Mouse (Mus musculus): ENCODE results near the gene Adk. TPM values are rescaled to one million over a fixed set of nuclear protein-coding genes. Genes with fewer than 3 reads are reported as not detected.
A peak's percentile ranks its signal among the peaks of the same experiment; 100 is the strongest.

Gene Adk
- polyA plus RNA-seq, 1 experiment from 2014 or later, result 257 TPM

DNA sequence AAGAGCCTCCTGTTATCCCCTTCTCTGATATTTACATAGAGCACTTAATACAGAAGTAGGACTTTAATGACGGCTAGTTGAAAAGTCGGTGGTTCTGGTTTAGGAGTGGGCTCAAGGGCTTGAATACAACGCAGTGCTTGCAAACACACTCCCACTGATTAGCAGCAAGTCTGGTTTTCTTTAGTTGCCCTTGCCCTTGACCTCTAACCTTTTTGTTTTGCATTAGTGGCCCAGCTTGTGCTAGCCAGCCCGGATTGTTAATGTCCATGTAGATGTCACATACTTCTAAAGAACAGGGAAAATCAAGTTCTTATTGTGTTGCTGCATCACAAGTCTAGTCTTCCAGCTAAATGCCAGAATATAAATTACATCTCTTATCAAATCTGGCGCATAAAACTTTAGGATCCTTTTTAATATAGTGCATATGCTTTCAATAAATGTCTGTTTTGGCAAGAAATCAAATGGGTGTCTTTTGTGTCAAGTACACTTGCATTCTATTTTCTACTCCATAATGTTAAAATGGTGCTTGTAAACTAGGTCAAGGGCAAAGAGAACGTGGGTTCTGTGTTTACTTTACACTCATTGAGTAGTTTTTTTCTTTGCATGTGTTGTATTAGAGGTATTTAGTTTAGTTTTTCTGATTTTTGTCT is 296.4 kb downstream of the Adk start:
- H3K36me3 ChIP-seq, result peaks cover 4% of the 10 kb centered on the region; the same call in 1 of the 2 replicates
- WGBS, result 61% methylated on average over 6 of the region's 6 CpGs
- peaks cover 17% of the 10 kb centered on the region for H3K4me1 ChIP-seq (replicated peaks)
- no peak overlapping the region for H3K9ac ChIP-seq
- no peaks in the 10 kb centered on the region for H3K9me3 ChIP-seq (replicated peaks)
- H3K4me2 ChIP-seq, result no peak overlapping the region
- ATAC-seq (ENCODE audit: insufficient number of reproducible peaks, low FRiP score), result no peak
- H3K27ac ChIP-seq (ENCODE audit: poor library complexity, severe bottlenecking), result no peak overlapping the region
- H3K27me3 ChIP-seq (replicated peaks), result no peaks in the 10 kb centered on the region
- no peak overlapping the region for H3K4me3 ChIP-seq

DNA sequence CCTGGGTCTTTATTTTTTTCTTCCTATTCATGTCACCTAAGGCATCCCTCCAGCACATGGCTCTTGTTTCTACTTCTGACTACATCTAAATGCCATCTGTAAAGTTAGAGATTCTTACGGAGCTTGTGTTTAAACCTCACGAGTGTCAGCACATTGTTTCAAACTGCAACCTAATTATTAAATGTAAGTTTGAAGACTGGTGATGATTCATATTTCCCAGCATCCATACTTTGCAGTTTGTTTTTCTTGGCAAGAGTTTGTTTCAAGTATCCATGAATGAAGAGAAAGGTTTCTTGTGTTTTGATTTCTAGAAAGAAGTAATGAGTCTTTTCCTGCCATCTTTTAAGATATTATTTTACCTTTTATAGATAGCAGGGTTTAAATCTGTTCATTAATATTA is 299.3 kb downstream of the Adk start:
- H3K27me3 ChIP-seq (replicated peaks), result no peaks in the 10 kb centered on the region
- H3K4me1 ChIP-seq (replicated peaks), result peaks cover 17% of the 10 kb centered on the region
- no peak overlapping the region for H3K4me3 ChIP-seq
- whole genome bisulfite sequencing, result 69% methylated on average over 2 of the region's 2 CpGs
- H3K27ac ChIP-seq (ENCODE audit: poor library complexity, severe bottlenecking), result no peak overlapping the region
- H3K36me3 ChIP-seq, result no peaks in the 10 kb centered on the region
- H3K4me2 ChIP-seq, result no peak overlapping the region
- no peak for ATAC-seq (ENCODE audit: insufficient number of reproducible peaks, low FRiP score)
- H3K9ac ChIP-seq, result no peak overlapping the region
- no peaks in the 10 kb centered on the region for H3K9me3 ChIP-seq (replicated peaks)

DNA sequence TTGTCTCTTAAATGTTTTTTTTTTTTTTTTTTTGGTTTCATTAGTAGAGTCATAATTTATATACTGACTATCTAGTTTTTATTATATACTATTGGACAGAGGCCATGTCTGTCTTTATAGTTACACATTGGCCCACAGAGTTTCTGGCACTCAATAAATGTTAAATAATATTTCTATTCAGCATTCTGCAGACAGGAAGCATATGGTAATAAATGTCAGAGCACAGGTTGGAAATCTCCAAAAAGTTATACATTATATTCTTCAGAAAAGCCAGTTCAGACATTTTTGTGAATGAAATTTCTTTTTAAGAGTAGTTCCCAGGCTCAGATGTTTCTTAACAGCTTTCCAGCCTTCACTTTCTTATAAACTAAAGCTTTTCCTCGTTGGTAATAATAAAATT is 303.9 kb downstream of the Adk start:
- H3K27me3 ChIP-seq (replicated peaks), result no peaks in the 10 kb centered on the region
- ATAC-seq (ENCODE audit: insufficient number of reproducible peaks, low FRiP score), result no peak
- 0 out of 2 replicates have a peak, but pooled peaks cover 3% of the 10 kb centered on the region for H3K36me3 ChIP-seq
- H3K9me3 ChIP-seq (replicated peaks), result no peaks in the 10 kb centered on the region
- no peak overlapping the region for H3K9ac ChIP-seq
- H3K4me2 ChIP-seq, result no peak overlapping the region
- no peak overlapping the region for H3K27ac ChIP-seq (ENCODE audit: poor library complexity, severe bottlenecking)
- whole genome bisulfite sequencing, result 75% methylated on average over 1 of the region's 1 CpGs
- H3K4me3 ChIP-seq, result no peak overlapping the region
- peaks cover 6% of the 10 kb centered on the region; the same call in 1 of the 2 replicates for H3K4me1 ChIP-seq (replicated peaks)

DNA sequence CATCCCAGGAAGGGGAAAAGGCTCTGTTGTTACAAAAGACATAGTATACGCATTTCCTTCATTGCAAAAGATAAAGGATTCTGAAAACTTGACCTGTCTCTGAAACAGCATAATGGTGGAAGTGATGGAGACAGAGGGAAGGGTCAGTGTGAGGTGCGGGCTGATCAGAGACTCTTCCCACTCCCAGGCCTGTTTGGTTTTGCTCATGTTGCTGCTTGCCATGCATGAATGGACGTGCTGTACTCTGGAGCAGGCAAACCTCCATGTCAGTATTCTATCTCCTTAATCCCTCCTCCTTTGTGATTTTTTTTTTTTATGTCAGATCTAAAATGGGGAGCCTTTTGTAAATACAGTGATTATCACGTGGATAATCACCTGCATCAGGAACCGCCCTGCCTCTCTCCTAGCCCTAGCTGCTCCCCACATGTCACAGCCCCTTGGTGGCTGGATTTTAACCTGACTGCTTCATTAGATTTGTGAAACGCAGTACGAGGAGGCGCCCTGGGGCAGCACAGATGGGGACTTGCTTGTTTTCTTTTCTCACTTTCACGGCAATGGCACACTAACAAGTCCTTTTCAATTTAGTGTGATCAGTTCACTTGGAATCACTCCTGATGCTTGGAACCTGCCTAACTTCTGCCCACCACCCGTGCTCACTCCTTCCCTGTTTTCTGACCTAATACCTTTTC is 307.0 kb downstream of the Adk start:
- Histone ChIP-seq H3K9me3 (replicated peaks) (no peaks in the 10 kb centered on the region), H3K27me3 (replicated peaks) (no peaks in the 10 kb centered on the region), H3K27ac (ENCODE audit: poor library complexity, severe bottlenecking) (no peak overlapping the region), H3K4me1 (replicated peaks) (peaks cover 3% of the 10 kb centered on the region; the same call in 1 of the 2 replicates), H3K36me3 (0 out of 2 replicates have a peak, but pooled peaks cover 3% of the 10 kb centered on the region), H3K9ac (no peak overlapping the region), H3K4me3 (no peak overlapping the region), H3K4me2 (no peak overlapping the region)
- ATAC-seq (ENCODE audit: insufficient number of reproducible peaks, low FRiP score), result no peak
- WGBS, result 71% methylated on average over 10 of the region's 10 CpGs

DNA sequence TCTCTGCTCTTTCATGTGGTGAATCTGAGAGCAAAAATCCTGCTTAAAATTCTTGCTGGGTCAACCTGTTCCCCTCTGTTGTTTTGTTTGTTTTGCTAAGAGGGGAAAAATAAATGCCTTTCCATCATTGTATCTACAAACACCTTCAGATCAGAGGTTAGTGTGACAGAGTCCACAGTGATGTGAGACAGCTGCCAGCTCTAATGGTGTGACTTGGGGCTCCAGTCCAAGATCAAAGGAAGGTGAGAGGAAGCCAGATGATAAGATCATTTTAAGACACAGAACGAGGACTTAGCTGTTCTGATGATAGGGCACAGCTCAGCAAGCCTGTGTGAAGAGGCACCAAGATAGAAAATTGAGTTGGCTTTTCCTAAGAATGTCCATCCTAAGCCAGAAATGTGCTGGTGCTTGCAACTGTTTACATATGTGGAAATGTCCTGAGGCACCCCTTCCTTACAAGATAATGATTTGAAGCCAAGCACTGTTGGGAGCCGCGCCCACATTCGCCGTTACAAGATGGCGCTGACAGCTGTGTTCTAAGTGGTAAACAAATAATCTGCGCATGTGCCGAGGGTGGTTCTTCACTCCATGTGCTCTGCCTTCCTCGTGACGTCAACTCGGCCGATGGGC is 307.6 kb downstream of the Adk start:
- no peak overlapping the region for H3K9ac ChIP-seq
- no peak for ATAC-seq (ENCODE audit: insufficient number of reproducible peaks, low FRiP score)
- H3K36me3 ChIP-seq, result 0 out of 2 replicates have a peak, but pooled peaks cover 3% of the 10 kb centered on the region
- H3K4me3 ChIP-seq, result no peak overlapping the region
- peaks cover 3% of the 10 kb centered on the region; the same call in 1 of the 2 replicates for H3K4me1 ChIP-seq (replicated peaks)
- 80% methylated on average over 7 of the region's 12 CpGs for WGBS
- no peaks in the 10 kb centered on the region for H3K9me3 ChIP-seq (replicated peaks)
- no peak overlapping the region for H3K4me2 ChIP-seq
- H3K27me3 ChIP-seq (replicated peaks), result no peaks in the 10 kb centered on the region
- no peak overlapping the region for H3K27ac ChIP-seq (ENCODE audit: poor library complexity, severe bottlenecking)

DNA sequence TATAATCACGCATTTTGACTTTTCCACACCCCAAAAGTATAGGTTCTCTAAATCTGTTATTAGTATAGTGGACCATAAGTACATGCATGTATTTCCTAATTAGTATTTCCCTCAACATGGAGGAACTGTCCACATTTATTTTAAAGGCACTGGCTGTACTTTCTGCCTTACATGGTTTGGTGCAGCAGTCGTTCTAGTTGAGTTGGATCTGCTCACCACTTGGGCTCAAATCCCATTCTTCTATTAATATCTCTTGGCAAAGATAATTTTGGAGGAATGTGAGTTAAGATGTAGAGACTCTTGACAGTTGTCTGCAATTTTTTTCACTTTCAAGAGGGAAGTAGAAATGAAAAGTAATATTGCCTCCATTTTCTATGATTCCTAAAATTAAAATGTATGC is 314.7 kb downstream of the Adk start:
- Histone ChIP-seq H3K27me3 (replicated peaks) (no peaks in the 10 kb centered on the region), H3K4me2 (no peak overlapping the region), H3K9me3 (replicated peaks) (no peaks in the 10 kb centered on the region), H3K4me1 (replicated peaks) (0 out of 2 replicates have a peak, but pooled peaks cover 2% of the 10 kb centered on the region), H3K4me3 (no peak overlapping the region), H3K27ac (ENCODE audit: poor library complexity, severe bottlenecking) (no peak overlapping the region), H3K9ac (no peak overlapping the region), H3K36me3 (peaks cover 5% of the 10 kb centered on the region; the same call in 1 of the 2 replicates)
- 70% methylated on average over 2 of the region's 2 CpGs for WGBS
- ATAC-seq (ENCODE audit: insufficient number of reproducible peaks, low FRiP score), result no peak

DNA sequence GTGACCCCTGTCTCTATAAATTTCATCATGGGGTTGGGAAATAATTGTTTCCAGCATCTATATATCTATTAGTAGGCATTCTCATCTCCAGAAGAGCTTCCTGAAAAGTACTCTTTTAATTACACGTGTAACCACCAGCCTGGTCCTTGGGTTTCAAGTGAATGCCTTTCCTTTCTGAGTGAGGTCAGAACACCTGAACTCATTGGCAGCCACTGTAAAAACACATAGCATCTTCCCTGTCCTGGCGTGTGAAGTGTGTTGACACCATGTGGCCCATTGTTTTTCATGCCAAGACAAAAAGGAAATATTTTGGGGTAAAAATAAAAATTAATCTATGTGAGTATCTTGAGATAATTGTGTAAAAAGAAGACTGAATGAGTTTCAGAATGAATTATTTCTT is 316.2 kb downstream of the Adk start:
- Histone ChIP-seq H3K4me2 (no peak overlapping the region), H3K27ac (ENCODE audit: poor library complexity, severe bottlenecking) (no peak overlapping the region), H3K9me3 (replicated peaks) (no peaks in the 10 kb centered on the region), H3K4me3 (no peak overlapping the region), H3K36me3 (peaks cover 5% of the 10 kb centered on the region; the same call in 1 of the 2 replicates), H3K27me3 (replicated peaks) (no peaks in the 10 kb centered on the region), H3K4me1 (replicated peaks) (0 out of 2 replicates have a peak, but pooled peaks cover 2% of the 10 kb centered on the region), H3K9ac (no peak overlapping the region)
- 79% methylated on average over 2 of the region's 2 CpGs for WGBS
- ATAC-seq (ENCODE audit: insufficient number of reproducible peaks, low FRiP score), result no peak

DNA sequence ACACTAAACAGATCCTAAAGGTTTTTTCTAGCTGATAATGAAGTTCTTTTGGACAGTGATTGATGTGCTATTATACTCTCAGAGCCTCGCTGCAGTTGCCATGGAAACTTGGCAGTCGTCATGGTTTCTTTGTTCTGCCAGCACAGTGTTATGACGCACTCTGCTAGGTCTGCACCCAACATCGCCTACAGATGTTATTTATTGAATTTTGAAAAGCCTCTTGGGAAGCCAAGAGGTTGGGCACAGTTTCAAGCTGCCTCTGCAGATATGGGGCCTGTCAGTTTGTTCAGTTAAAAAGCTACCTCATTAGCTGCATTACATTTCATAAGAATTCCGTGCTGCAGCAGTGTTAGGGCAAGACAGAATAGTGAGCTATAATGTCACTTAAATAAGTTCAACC is 316.8 kb downstream of the Adk start:
- WGBS, result 45% methylated on average over 5 of the region's 5 CpGs
- Histone ChIP-seq H3K4me3 (no peak overlapping the region), H3K27me3 (replicated peaks) (no peaks in the 10 kb centered on the region), H3K9me3 (replicated peaks) (no peaks in the 10 kb centered on the region), H3K9ac (no peak overlapping the region), H3K4me2 (no peak overlapping the region), H3K36me3 (peaks cover 5% of the 10 kb centered on the region; the same call in 1 of the 2 replicates), H3K27ac (ENCODE audit: poor library complexity, severe bottlenecking) (no peak overlapping the region), H3K4me1 (replicated peaks) (0 out of 2 replicates have a peak, but pooled peaks cover 2% of the 10 kb centered on the region)
- 0 out of 2 replicates have a peak, but pooled peaks have one; percentile 25 for ATAC-seq (ENCODE audit: insufficient number of reproducible peaks, low FRiP score)

DNA sequence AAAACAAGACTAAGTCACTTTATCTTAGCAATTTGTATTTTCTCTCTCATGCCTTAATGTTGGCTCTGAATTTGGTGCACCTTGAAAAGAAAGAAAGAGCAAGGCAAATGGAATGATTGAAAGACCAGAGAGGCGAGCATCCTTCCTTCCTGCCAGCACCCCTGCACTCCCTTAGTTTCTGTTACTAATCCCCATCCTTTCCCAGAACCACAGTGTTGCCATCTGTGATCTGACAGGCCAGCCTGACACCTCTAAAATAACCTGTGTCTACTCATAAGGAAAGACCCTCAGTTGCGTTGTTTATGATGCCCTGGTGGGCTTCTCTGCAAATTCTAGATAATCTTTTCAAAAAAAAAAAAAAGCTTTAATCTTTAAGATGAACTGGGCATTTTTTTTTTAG is 319.6 kb downstream of the Adk start:
- Histone ChIP-seq H3K27me3 (replicated peaks) (no peaks in the 10 kb centered on the region), H3K4me2 (no peak overlapping the region), H3K9me3 (replicated peaks) (no peaks in the 10 kb centered on the region), H3K4me1 (replicated peaks) (no peaks in the 10 kb centered on the region), H3K9ac (no peak overlapping the region), H3K4me3 (no peak overlapping the region), H3K27ac (ENCODE audit: poor library complexity, severe bottlenecking) (no peak overlapping the region), H3K36me3 (no peaks in the 10 kb centered on the region; the same call in 1 of the 2 replicates)
- 69% methylated on average over 2 of the region's 2 CpGs for WGBS
- ATAC-seq (ENCODE audit: insufficient number of reproducible peaks, low FRiP score), result no peak

DNA sequence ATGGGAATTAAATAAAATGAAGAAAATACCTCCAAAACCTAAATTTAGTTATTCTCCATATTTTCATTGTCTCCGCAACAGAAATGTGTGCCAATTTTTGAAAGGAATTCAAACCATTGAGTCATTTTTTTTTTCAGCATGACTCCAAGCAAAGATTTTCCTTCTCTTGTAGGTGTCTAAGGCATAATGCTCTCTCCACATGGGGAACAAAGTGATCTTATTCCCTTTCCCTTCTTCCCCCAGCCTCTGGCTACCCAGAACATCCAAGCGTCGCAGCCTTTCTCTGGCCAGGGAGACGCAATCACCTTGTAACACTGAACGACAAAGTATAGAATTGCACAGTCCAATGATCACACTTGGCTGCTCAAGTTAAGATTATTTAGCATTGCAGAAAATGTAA is 320.3 kb downstream of the Adk start:
- Histone ChIP-seq H3K9me3 (replicated peaks) (no peaks in the 10 kb centered on the region), H3K36me3 (no peaks in the 10 kb centered on the region; the same call in 1 of the 2 replicates), H3K27ac (ENCODE audit: poor library complexity, severe bottlenecking) (no peak overlapping the region), H3K4me1 (replicated peaks) (no peaks in the 10 kb centered on the region), H3K4me3 (no peak overlapping the region), H3K4me2 (no peak overlapping the region), H3K9ac (no peak overlapping the region), H3K27me3 (replicated peaks) (no peaks in the 10 kb centered on the region)
- WGBS, result 93% methylated on average over 5 of the region's 5 CpGs
- ATAC-seq (ENCODE audit: insufficient number of reproducible peaks, low FRiP score), result no peak

Data from heart, embryonic 12.5 days (tissue).